Mouse (Mus musculus) macrophage (primary cell): ENCODE results near the gene Alk. TPM values are rescaled to one million over a fixed set of nuclear protein-coding genes. Genes with fewer than 3 reads are reported as not detected.

Experiments
- H3K27ac ChIP-seq: fragments of 350-480 bp; formaldehyde crosslinking; 2 replicates; pipeline ENCODE4 v1.9.0; 2021
- H3K36me3 ChIP-seq: fragments of 350-480 bp; formaldehyde crosslinking; 2 replicates; pipeline ENCODE4 v1.9.0; 2021; ENCODE audit errors: inconsistent target
- H3K4me3 ChIP-seq: fragments of 350-480 bp; formaldehyde crosslinking; 2 replicates; pipeline ENCODE4 v1.9.0; 2021; ENCODE audit errors: inconsistent target
- H3K79me2 ChIP-seq: fragments of 350-480 bp; formaldehyde crosslinking; 2 replicates; pipeline ENCODE4 v1.9.0; 2021; ENCODE audit errors: inconsistent target
- WGBS: methylation state at CpG from one replicate; pipeline ENCODE4 v1.1.7; 2026; ENCODE audit warnings: inconsistent platforms; ENCODE audit not compliant: missing documents; 5-methylcytosine and 5-hydroxymethylcytosine counted together
- polyA plus RNA-seq: library from polyadenylated mRNA; stranded (reverse); fragments of 250-400 nt; gene quantifications from 3 replicates; pipeline ENCODE4 v1.2.4, GENCODE M21; 2018; ENCODE audit warnings: inconsistent platforms

Alk gene
- polyA plus RNA-seq, 1 experiment from 2014 or later = not detected

DNA sequence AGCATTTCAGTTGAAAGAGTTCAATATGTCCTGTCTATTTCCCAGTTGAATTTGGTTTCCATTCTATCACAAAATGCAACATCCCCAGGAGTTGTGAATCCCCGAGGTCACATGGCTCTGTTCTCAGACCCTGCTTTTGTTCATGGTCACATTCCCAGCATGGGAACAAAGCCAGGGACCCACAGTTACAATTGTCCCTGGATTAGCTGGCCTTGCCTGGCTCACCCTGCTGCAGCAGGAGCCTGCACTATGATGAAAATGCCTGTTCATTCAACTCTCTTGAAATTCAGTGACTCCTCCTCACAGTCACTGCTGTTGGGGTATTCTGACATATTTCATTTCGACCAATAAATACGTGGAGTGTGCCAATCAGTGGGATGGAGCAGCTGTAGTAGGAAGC lies 318.5 kb downstream of the Alk start:
- Histone ChIP-seq H3K4me3 (no peak overlapping the region), H3K36me3 (no peaks in the 10 kb centered on the region), H3K27ac (no peak overlapping the region), H3K79me2 (no peaks in the 10 kb centered on the region)
- 64% methylated on average over 3 of the region's 3 CpGs for WGBS

DNA sequence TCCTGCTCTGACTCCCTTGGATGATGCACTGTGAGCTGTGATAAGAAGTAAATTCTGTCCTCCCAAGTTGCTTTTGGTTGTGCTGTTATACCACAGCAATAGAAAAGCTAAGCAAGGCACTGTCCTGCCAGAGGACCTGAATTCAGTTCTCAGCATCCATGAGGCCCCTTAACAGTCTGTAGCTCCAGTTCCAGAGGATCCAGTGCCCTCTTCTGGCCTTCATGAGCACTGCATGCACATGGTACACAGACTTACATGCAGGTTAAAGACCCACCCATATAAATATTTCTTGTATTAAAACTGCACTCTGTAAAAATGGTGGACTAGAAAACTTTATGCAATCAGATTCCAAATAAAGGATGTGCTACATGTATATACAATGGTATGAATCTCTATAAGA lies 326.1 kb downstream of the Alk start:
- Histone ChIP-seq H3K4me3 (no peak overlapping the region), H3K27ac (no peak overlapping the region), H3K79me2 (no peaks in the 10 kb centered on the region), H3K36me3 (no peaks in the 10 kb centered on the region)

DNA sequence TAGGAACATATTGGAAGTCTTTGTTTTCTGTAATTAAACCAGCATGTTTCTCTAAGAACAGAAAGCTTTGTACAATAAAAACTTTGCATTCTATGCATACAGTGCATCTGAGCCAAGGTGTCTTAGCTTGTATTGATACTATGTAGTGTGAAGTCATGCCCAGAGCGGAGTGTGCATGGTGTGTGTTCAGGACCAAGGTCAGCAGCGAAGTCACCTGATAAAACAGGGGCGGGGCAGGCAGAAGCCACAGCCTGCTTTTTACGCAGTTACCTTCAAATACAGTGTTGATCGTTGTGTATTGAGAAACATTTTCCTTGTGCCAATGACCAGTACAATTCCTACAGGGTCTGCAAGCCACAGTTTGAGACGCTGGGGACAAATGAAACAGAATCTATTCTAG lies 327.6 kb downstream of the Alk start:
- WGBS = 91% methylated on average over 6 of the region's 6 CpGs
- Histone ChIP-seq H3K79me2 (no peaks in the 10 kb centered on the region), H3K36me3 (no peaks in the 10 kb centered on the region), H3K4me3 (no peak overlapping the region), H3K27ac (no peak overlapping the region)

DNA sequence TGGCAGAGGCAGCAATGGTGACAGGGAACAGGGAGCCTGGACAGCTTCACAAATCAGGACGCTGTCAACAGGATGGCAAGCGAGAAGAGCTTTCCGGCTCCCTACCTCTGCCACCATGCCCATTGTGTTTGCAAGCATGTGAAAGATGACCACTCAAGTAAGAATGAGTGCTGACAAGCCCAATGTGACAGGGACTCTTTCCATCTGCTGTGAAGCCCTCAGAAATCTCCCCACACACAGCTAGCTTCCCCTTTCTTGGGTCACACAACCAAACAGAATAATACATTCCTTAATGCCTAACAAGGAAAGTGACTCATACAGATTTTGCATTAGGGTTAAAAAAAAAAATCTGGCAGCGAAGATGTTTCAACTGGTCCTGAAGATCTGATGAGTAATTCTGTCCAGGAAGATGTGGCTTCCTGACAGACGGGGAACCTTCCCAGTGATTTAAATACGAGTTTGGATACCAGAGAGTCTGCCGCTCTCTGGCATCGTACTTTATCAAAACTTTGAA lies 329.0 kb downstream of the Alk start:
- H3K4me3 ChIP-seq = no peak overlapping the region
- H3K27ac ChIP-seq = no peak overlapping the region
- H3K79me2 ChIP-seq = no peaks in the 10 kb centered on the region
- 47% methylated on average over 8 of the region's 8 CpGs for WGBS
- H3K36me3 ChIP-seq = no peaks in the 10 kb centered on the region

DNA sequence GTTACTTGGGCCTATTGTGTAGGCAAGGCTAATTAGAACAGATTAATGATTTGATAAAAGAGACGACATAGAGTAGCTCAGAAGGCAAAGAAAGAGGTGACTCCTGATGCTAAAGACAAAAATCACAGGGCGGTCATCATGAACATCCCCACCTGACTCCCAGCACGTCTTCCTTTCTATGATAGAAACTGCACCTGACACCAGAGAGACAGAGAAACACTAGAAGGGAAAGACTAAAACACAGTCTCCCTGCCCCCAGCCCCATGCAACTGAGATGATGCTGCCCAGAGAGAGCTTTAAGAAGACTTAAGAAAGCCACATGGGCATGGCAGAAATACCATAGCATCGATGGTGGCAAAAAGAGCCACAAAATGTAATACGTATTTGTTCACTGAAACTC lies 330.2 kb downstream of the Alk start:
- WGBS = 93% methylated on average over 5 of the region's 5 CpGs
- Histone ChIP-seq H3K79me2 (no peaks in the 10 kb centered on the region), H3K4me3 (no peak overlapping the region), H3K36me3 (no peaks in the 10 kb centered on the region), H3K27ac (no peak overlapping the region)

DNA sequence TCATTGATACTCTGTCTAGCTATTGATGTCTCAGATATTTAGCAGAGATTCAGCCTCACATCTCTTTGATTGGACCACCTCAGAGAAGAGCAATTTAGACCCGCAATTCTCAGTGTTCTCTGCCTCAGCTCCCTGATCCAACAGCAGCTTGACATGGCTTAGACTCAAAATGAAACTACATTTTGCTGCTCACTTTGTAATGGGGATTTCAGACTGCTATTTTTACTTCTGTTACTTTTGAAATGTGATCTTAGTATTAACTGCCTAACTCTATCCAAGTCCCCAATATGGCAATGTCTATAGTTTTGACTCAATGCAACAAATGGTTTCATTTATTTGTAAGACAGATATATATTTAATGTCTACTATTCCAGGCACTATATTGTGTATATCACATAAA lies 332.8 kb downstream of the Alk start:
- no peaks in the 10 kb centered on the region for H3K36me3 ChIP-seq
- no peak overlapping the region for H3K4me3 ChIP-seq
- 100% methylated on average over 1 of the region's 1 CpGs for WGBS
- no peak overlapping the region for H3K27ac ChIP-seq
- no peaks in the 10 kb centered on the region for H3K79me2 ChIP-seq

DNA sequence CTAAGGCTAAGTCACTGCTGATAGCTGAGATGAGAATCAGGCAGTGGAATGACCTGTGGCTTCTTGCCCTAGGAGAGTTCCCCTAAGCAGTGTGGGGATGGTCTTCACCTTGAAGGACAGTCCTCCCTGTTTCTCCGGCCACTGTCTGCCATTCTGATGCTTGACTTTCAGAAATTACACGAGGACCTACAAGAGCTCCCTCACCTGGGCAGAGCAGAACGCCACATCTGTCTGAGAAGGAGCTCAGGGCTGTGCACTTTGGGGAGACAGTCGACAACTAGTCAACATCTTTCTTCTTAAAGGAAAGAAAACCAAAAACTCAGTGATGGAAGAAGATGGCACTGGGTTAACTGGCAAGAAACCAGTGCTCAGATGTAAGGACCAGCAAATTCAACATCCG lies 335.9 kb downstream of the Alk start:
- Histone ChIP-seq H3K36me3 (no peaks in the 10 kb centered on the region), H3K27ac (no peak overlapping the region), H3K79me2 (no peaks in the 10 kb centered on the region), H3K4me3 (no peak overlapping the region)
- WGBS = 72% methylated on average over 5 of the region's 5 CpGs

DNA sequence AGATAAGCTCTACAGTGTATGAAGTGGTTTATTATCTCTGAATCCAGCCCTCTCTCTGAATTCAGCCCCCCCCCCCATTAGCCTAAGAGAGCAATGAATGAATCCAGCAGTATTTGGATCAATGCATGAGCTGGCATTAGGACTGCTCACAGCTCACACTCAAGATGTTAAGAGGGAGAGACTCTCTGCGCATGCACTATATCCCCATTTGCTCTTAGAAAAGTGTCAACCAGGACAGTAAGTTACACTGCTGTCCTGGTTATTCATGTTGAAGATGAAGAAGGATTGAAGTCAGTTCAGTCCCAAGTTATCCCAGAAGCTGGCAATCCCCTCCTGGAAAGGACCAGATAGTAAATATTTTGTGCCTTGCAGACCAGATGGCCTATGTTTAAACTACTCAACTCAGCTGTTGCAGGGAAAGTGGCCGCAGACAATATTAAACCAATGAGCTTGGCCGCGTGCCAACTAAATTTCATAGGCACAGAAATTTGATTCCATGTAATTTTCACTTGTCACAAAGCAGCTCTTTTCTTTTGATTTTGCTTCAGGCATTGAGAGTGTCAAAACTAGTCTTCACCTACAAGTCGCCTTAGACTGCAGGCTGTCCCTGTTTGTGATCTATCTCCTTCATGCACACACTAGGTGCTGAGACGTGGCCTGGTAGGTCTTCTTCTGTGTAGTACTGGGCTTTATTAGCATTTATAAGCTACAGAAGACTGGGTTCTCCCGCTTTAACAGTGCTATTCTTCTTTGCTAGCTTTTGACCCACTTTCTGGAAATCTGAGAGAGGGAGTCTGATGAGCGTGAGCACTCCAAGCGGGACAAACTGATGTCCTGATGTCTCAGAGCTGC lies 339.0 kb downstream of the Alk start:
- Histone ChIP-seq H3K27ac (no peak overlapping the region), H3K79me2 (no peaks in the 10 kb centered on the region), H3K4me3 (no peak overlapping the region), H3K36me3 (no peaks in the 10 kb centered on the region)
- WGBS = 95% methylated on average over 9 of the region's 9 CpGs

DNA sequence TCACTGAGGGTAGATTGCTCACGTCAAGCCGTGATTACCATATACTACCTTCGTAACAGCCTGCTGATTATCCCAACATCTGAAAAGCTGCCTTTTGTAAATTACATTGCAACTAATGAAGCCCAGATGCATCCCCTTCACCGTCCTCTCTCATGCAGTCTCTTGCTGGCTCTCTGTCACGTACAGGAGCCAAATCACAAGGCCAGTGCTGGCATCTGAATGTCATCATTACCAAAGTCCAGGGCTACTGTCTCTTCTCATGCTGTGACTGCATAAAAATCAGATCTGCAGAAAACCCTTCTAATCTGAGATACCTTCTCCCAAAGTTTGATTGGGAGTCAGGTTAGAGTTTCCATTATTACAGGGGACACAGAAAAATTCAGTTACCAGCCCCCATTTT lies 351.0 kb downstream of the Alk start:
- Histone ChIP-seq H3K4me3 (no peak overlapping the region), H3K79me2 (no peaks in the 10 kb centered on the region), H3K36me3 (no peaks in the 10 kb centered on the region), H3K27ac (no peak overlapping the region)
- WGBS = 91% methylated on average over 5 of the region's 5 CpGs

DNA sequence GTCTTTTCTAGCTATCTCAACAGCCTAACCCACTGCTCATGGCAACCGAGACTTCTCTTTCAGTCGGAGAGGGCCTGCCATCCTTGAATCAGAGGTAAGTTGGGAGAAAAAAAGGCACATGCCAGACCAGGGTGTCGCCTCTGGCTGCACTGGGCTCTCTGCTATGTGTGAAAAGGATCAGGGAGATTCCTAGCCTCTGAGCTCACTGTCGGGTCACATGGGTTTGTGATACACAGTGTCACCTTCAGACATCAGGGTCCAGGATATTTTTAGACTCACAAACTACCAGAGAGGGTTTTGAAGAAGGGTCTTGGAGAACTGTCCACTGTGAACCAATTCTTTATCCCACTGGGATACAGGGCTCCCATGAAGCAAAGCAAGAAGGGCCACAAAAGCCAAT lies 352.9 kb downstream of the Alk start:
- Histone ChIP-seq H3K79me2 (no peaks in the 10 kb centered on the region), H3K36me3 (no peaks in the 10 kb centered on the region), H3K27ac (no peak overlapping the region), H3K4me3 (no peak overlapping the region)
- 95% methylated on average over 4 of the region's 4 CpGs for WGBS

DNA sequence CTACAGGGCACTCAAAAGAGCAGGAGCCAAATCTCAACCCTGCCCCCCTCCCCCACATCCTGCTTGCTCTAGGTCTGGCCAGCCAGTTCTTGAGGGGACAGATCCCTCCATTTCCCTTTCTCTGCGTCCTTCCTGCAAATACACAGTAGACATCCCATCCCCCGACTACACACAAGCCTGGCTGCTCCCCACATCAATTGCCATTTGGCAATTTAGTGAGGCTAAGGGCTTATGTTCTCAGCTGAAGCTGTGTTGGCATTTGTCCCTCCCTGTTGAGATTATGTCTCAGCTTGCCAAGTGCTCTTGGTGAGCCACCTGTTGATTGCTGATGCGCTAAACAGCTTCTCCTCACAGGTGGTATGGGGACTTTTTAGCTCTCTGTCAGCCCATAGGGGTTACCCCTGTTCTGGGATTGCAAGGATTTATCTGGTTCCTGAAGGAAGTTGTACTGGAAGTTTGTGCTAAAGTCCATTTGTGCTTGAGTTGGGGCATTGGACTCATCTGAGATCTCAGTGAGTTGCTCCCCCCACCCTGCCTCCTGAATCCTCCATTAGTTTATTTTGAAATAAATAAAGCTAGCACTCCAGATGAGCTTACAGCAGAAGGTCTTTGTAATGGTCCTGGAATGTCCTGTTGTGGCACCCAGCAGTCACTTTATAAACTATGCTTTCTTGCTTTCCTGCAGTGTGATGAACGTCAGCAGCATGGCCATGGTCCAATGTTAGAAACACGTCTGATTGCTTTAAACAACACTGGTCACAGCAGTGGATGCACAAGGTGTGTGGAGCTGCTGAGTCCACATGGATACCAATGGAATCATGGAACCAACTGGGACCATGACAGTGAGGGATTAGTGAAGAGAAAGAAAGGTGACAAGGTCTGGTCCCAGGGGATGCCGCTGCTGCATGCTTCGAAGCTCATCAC lies 353.7 kb downstream of the Alk start:
- Histone ChIP-seq H3K36me3 (no peaks in the 10 kb centered on the region), H3K4me3 (no peak overlapping the region), H3K79me2 (no peaks in the 10 kb centered on the region), H3K27ac (no peak overlapping the region)
- 72% methylated on average over 7 of the region's 7 CpGs for WGBS

DNA sequence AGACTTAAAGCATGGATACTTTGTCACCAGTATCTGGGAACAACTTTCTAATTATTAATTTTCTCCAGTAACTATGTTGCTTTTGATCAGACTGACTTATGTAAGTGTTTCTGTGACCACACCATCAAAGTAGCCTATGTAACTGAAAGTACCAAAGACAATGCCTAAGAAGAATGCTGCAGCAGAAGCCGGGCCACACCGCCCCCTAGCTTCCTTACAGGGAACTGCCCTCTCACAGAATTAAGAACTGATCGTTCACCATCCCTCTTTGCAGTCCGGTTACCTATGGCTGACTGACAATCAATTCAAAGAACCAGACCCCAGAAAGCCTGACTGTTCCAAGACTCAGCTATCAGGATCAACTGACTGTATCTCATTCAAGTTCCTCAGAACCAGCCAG lies 362.4 kb downstream of the Alk start:
- no peak overlapping the region for H3K4me3 ChIP-seq
- WGBS = 0% methylated on average over 4 of the region's 4 CpGs
- no peak overlapping the region for H3K27ac ChIP-seq
- H3K36me3 ChIP-seq = no peaks in the 10 kb centered on the region
- H3K79me2 ChIP-seq = no peaks in the 10 kb centered on the region

DNA sequence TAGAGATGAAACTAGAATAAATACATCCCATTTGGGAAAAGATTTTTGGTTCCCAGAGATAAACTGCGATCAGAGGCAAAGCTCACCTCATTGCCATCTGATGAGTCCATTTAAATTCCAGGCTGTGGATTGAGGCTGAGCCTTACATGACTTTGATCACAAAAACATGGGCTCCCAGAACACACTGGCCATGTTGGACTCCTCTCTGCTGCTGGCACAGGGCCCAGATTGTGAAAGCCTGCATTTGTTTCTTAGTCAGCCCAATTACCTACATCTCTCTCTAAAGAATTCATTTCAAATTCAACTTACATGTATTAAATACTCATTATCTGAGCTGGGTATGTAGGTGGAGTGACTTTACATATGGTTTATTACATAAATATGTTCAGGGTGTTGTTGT lies 367.1 kb downstream of the Alk start:
- Histone ChIP-seq H3K36me3 (no peaks in the 10 kb centered on the region), H3K79me2 (no peaks in the 10 kb centered on the region), H3K4me3 (no peak overlapping the region), H3K27ac (no peak overlapping the region)
- WGBS = 100% methylated on average over 1 of the region's 1 CpGs

DNA sequence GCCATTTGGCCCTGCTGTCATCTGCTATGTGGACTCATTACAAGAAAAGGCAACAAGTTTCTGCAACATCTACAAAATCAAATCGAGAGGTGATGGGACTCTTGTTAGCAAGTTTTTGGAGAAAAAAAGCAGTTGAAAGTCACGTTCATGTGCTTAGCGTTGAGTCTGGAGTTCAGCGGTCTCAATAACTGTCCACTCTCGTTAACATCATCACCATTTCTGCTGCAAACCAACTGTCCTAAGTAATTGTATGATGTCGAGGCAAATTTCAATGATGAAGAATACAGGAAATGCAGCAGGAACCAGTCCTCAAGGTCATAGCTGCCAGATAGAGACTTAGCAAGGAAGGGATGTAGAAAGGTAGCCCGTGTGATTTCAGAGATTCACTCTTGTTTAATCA lies 373.5 kb downstream of the Alk start:
- no peak overlapping the region for H3K27ac ChIP-seq
- H3K4me3 ChIP-seq = no peak overlapping the region
- no peaks in the 10 kb centered on the region for H3K79me2 ChIP-seq
- H3K36me3 ChIP-seq = no peaks in the 10 kb centered on the region
- WGBS = 89% methylated on average over 7 of the region's 7 CpGs

DNA sequence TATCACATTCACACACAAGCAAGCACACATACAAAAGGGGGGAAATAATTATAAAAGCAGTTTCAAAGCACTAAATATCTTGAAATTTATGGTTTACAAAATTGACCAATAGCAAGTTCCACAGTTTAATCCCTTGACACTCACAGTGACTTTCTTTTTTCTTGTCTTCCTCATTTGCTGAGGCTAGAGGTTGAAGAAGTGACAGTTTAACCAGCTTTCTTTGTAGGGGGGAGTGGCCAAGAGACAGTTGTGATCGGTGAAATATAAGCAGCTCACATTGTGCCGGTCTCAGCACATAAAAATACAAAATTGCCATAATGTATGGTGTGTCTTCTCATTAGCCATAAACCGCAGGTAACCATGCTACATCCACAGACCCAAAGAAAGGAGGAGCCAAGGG lies 385.6 kb downstream of the Alk start:
- Histone ChIP-seq H3K4me3 (no peak overlapping the region), H3K79me2 (no peaks in the 10 kb centered on the region), H3K27ac (no peak overlapping the region), H3K36me3 (no peaks in the 10 kb centered on the region)
- 35% methylated on average over 3 of the region's 3 CpGs for WGBS
